Mouse (Mus musculus) bone marrow macrophage, adult 2 months (primary cell): ENCODE measurements around the gene 1700025G04Rik. TPM values are rescaled to one million over a fixed set of nuclear protein-coding genes. Genes with fewer than 3 reads are reported as not detected.

Experiments
- H3K27ac ChIP-seq: 2 replicates; pipeline ENCODE4 v1.5.1; 2012; ENCODE audit warnings: low read depth, low read length; ENCODE audit not compliant: insufficient read depth
- H3K4me1 ChIP-seq: 2 replicates; pipeline ENCODE4 v1.6.1; 2012; ENCODE audit warnings: low read length; ENCODE audit not compliant: control insufficient read depth, insufficient read depth
- H3K4me3 ChIP-seq: 2 replicates; pipeline ENCODE4 v1.5.1; 2012; ENCODE audit warnings: mild to moderate bottlenecking, low read length, moderate library complexity; ENCODE audit not compliant: insufficient read depth
- CTCF ChIP-seq: IDR thresholded peaks from 2 replicates; pipeline ENCODE4 v1.5.1; 2012; ENCODE audit warnings: low read depth, mild to moderate bottlenecking, low read length, moderate library complexity
- POLR2A ChIP-seq: IDR thresholded peaks from 2 replicates; pipeline ENCODE4 v1.6.1; 2012; ENCODE audit warnings: mild to moderate bottlenecking, low read depth, low read length, borderline replicate concordance
- polyA plus RNA-seq: library from polyadenylated mRNA; stranded (reverse); fragments of >200 nt; gene quantifications from 2 replicates; pipeline ENCODE4 v1.2.4, GENCODE M21; 2012; ENCODE audit not compliant: missing spikeins, insufficient read depth, insufficient read length

The 1700025G04Rik gene
- polyA plus RNA-seq, 1 experiment, result 45.8 TPM

- TF ChIP-seq POLR2A (no peak), CTCF (no peak)
- no peak overlapping the region for H3K27ac ChIP-seq
- H3K4me1 ChIP-seq, result peaks cover 45% of the 10 kb centered on the region
- no peak overlapping the region for H3K4me3 ChIP-seq
These were observed 52.3 kb downstream of the 1700025G04Rik start for GRCm38 (mm10) chr1:152037589-152037988.

- Histone ChIP-seq H3K4me1 (peaks cover 37% of the 10 kb centered on the region), H3K4me3 (no peak overlapping the region), H3K27ac (no peak overlapping the region)
- no peak for TF ChIP-seq CTCF
- TF ChIP-seq POLR2A, result no peak
These were observed 55.2 kb downstream of the 1700025G04Rik start for GRCm38 (mm10) chr1:152034766-152035165.

- TF ChIP-seq POLR2A (no peak), CTCF (no peak)
- H3K27ac ChIP-seq, result no peak overlapping the region
- H3K4me1 ChIP-seq, result peaks cover 28% of the 10 kb centered on the region
- H3K4me3 ChIP-seq, result no peak overlapping the region
These were observed 56.2 kb downstream of the 1700025G04Rik start for GRCm38 (mm10) chr1:152033731-152034130.

- H3K4me3 ChIP-seq, result no peak overlapping the region
- TF ChIP-seq POLR2A, result no peak
- TF ChIP-seq CTCF, result no peak
- no peak overlapping the region for H3K27ac ChIP-seq
- peaks cover 15% of the 10 kb centered on the region for H3K4me1 ChIP-seq
These were observed 57.8 kb downstream of the 1700025G04Rik start for GRCm38 (mm10) chr1:152032144-152032543.

GRCm38 (mm10) chr1:152030546-152030945 lies 59.4 kb downstream of the 1700025G04Rik start:
- Histone ChIP-seq H3K27ac (no peak overlapping the region), H3K4me3 (no peak overlapping the region), H3K4me1 (peaks cover 6% of the 10 kb centered on the region)
- TF ChIP-seq POLR2A (no peak), CTCF (no peak)

- Histone ChIP-seq H3K27ac (no peak overlapping the region), H3K4me1 (peaks cover 9% of the 10 kb centered on the region), H3K4me3 (no peak overlapping the region)
- TF ChIP-seq CTCF, result no peak
- no peak for TF ChIP-seq POLR2A
These were observed 61.2 kb downstream of the 1700025G04Rik start for GRCm38 (mm10) chr1:152028718-152029117.

GRCm38 (mm10) chr1:152026762-152027161 lies 63.2 kb downstream of the 1700025G04Rik start:
- no peak overlapping the region for H3K4me3 ChIP-seq
- TF ChIP-seq POLR2A (no peak), CTCF (no peak)
- H3K27ac ChIP-seq, result no peak overlapping the region
- H3K4me1 ChIP-seq, result peaks cover 9% of the 10 kb centered on the region

- TF ChIP-seq CTCF, result no peak
- TF ChIP-seq POLR2A, result no peak
- peaks cover 19% of the 10 kb centered on the region for H3K4me1 ChIP-seq
- H3K27ac ChIP-seq, result no peak overlapping the region
- no peak overlapping the region for H3K4me3 ChIP-seq
These were observed 64.6 kb downstream of the 1700025G04Rik start for GRCm38 (mm10) chr1:152025308-152025707.

- no peak for TF ChIP-seq POLR2A
- Histone ChIP-seq H3K4me1 (peaks cover 26% of the 10 kb centered on the region), H3K27ac (no peak overlapping the region), H3K4me3 (no peak overlapping the region)
These were observed 65.7 kb downstream of the 1700025G04Rik start for GRCm38 (mm10) chr1:152024019-152024787.

- Histone ChIP-seq H3K4me3 (no peak overlapping the region), H3K4me1 (peaks cover 45% of the 10 kb centered on the region), H3K27ac (peak overlapping the region; percentile 8; the same call in 1 of the 2 replicates)
- TF ChIP-seq CTCF, result no peak
- TF ChIP-seq POLR2A, result no peak
These were observed 69.1 kb downstream of the 1700025G04Rik start for GRCm38 (mm10) chr1:152020812-152021211.
